Mouse (Mus musculus): ENCODE measurements around the gene Ubl3. TPM values are rescaled to one million over a fixed set of nuclear protein-coding genes. Genes with fewer than 3 reads are reported as not detected.

The Ubl3 gene
- polyA plus RNA-seq, 1 experiment from 2014 or later = 79.9 TPM

GRCm38 (mm10) chr5:148501228-148501957 lies 51.2 kb downstream of the Ubl3 start:
- WGBS = 93% methylated on average over 6 of the region's 6 CpGs
- H3K27me3 ChIP-seq (ENCODE audit: control insufficient read depth, insufficient read depth, low read depth, low read length) = no peaks in the 10 kb centered on the region
- ATAC-seq = no peak

GRCm38 (mm10) chr5:148500516-148500915 lies 52.1 kb downstream of the Ubl3 start:
- Histone ChIP-seq H3K9ac (ENCODE audit: low read depth, low read length) (no peak overlapping the region), H3K4me3 (ENCODE audit: low read depth, low read length) (no peak overlapping the region), H3K9me3 (replicated peaks; ENCODE audit: control insufficient read depth, low read length, poor library complexity, severe bottlenecking) (peaks cover 3% of the 10 kb centered on the region; the same call in 1 of the 2 replicates), H3K4me2 (ENCODE audit: low read length) (no peak overlapping the region), H3K27ac (ENCODE audit: low read length) (no peak overlapping the region), H3K27me3 (ENCODE audit: control insufficient read depth, insufficient read depth, low read depth, low read length) (no peaks in the 10 kb centered on the region), H3K36me3 (ENCODE audit: control insufficient read depth, insufficient read depth, low read length) (no peaks in the 10 kb centered on the region), H3K4me1 (ENCODE audit: control insufficient read depth, insufficient read depth, low read length) (no peaks in the 10 kb centered on the region)
- WGBS = 94% methylated on average over 8 of the region's 8 CpGs
- ATAC-seq = no peak

More at GRCm38 (mm10) chr5:148501228-148501957, 51.2 kb downstream of the Ubl3 start:
- Histone ChIP-seq H3K9me3 (replicated peaks; ENCODE audit: control insufficient read depth, low read length, poor library complexity, severe bottlenecking) (peaks cover 3% of the 10 kb centered on the region; the same call in 1 of the 2 replicates), H3K36me3 (ENCODE audit: control insufficient read depth, insufficient read depth, low read length) (peaks cover 3% of the 10 kb centered on the region), H3K4me2 (ENCODE audit: low read length) (no peak overlapping the region), H3K4me3 (ENCODE audit: low read depth, low read length) (no peak overlapping the region), H3K9ac (ENCODE audit: low read depth, low read length) (no peak overlapping the region), H3K27ac (ENCODE audit: low read length) (no peak overlapping the region), H3K4me1 (ENCODE audit: control insufficient read depth, insufficient read depth, low read length) (no peaks in the 10 kb centered on the region)

- H3K36me3 ChIP-seq (ENCODE audit: control insufficient read depth, insufficient read depth, low read length) = no peaks in the 10 kb centered on the region
- no peak overlapping the region for H3K27ac ChIP-seq (ENCODE audit: low read length)
- no peak overlapping the region for H3K4me2 ChIP-seq (ENCODE audit: low read length)
- H3K9ac ChIP-seq (ENCODE audit: low read depth, low read length) = no peak overlapping the region
- H3K4me3 ChIP-seq (ENCODE audit: low read depth, low read length) = no peak overlapping the region
- 72% methylated on average over 5 of the region's 5 CpGs for WGBS
- H3K4me1 ChIP-seq (ENCODE audit: control insufficient read depth, insufficient read depth, low read length) = no peaks in the 10 kb centered on the region
- H3K27me3 ChIP-seq (ENCODE audit: control insufficient read depth, insufficient read depth, low read depth, low read length) = no peaks in the 10 kb centered on the region
- ATAC-seq = no peak
- peaks cover 3% of the 10 kb centered on the region; the same call in 1 of the 2 replicates for H3K9me3 ChIP-seq (replicated peaks; ENCODE audit: control insufficient read depth, low read length, poor library complexity, severe bottlenecking)
These were observed 53.0 kb downstream of the Ubl3 start for GRCm38 (mm10) chr5:148499616-148500015.

- Histone ChIP-seq H3K27me3 (ENCODE audit: control insufficient read depth, insufficient read depth, low read depth, low read length) (no peaks in the 10 kb centered on the region), H3K9ac (ENCODE audit: low read depth, low read length) (no peak overlapping the region), H3K4me1 (ENCODE audit: control insufficient read depth, insufficient read depth, low read length) (no peaks in the 10 kb centered on the region), H3K9me3 (replicated peaks; ENCODE audit: control insufficient read depth, low read length, poor library complexity, severe bottlenecking) (peaks cover 3% of the 10 kb centered on the region; the same call in 1 of the 2 replicates), H3K4me2 (ENCODE audit: low read length) (no peak overlapping the region), H3K27ac (ENCODE audit: low read length) (no peak overlapping the region), H3K4me3 (ENCODE audit: low read depth, low read length) (no peak overlapping the region), H3K36me3 (ENCODE audit: control insufficient read depth, insufficient read depth, low read length) (no peaks in the 10 kb centered on the region)
- 94% methylated on average over 6 of the region's 6 CpGs for WGBS
- ATAC-seq = no peak
These were observed 56.6 kb downstream of the Ubl3 start for GRCm38 (mm10) chr5:148495991-148496390.

GRCm38 (mm10) chr5:148495173-148495572 lies 57.4 kb downstream of the Ubl3 start:
- Histone ChIP-seq H3K4me2 (ENCODE audit: low read length) (no peak overlapping the region), H3K9ac (ENCODE audit: low read depth, low read length) (no peak overlapping the region), H3K27me3 (ENCODE audit: control insufficient read depth, insufficient read depth, low read depth, low read length) (no peaks in the 10 kb centered on the region), H3K4me3 (ENCODE audit: low read depth, low read length) (no peak overlapping the region), H3K9me3 (replicated peaks; ENCODE audit: control insufficient read depth, low read length, poor library complexity, severe bottlenecking) (peaks cover 3% of the 10 kb centered on the region; the same call in 1 of the 2 replicates), H3K4me1 (ENCODE audit: control insufficient read depth, insufficient read depth, low read length) (no peaks in the 10 kb centered on the region), H3K27ac (ENCODE audit: low read length) (no peak overlapping the region), H3K36me3 (ENCODE audit: control insufficient read depth, insufficient read depth, low read length) (no peaks in the 10 kb centered on the region)
- 65% methylated on average over 10 of the region's 10 CpGs for WGBS
- no peak for ATAC-seq

GRCm38 (mm10) chr5:148494249-148494648 lies 58.3 kb downstream of the Ubl3 start:
- Histone ChIP-seq H3K27ac (ENCODE audit: low read length) (no peak overlapping the region), H3K36me3 (ENCODE audit: control insufficient read depth, insufficient read depth, low read length) (no peaks in the 10 kb centered on the region), H3K4me3 (ENCODE audit: low read depth, low read length) (no peak overlapping the region), H3K27me3 (ENCODE audit: control insufficient read depth, insufficient read depth, low read depth, low read length) (no peaks in the 10 kb centered on the region), H3K4me1 (ENCODE audit: control insufficient read depth, insufficient read depth, low read length) (no peaks in the 10 kb centered on the region; the same call in 1 of the 2 replicates), H3K4me2 (ENCODE audit: low read length) (no peak overlapping the region), H3K9ac (ENCODE audit: low read depth, low read length) (no peak overlapping the region), H3K9me3 (replicated peaks; ENCODE audit: control insufficient read depth, low read length, poor library complexity, severe bottlenecking) (peaks cover 3% of the 10 kb centered on the region; the same call in 1 of the 2 replicates)
- ATAC-seq = no peak
- 90% methylated on average over 5 of the region's 5 CpGs for WGBS

GRCm38 (mm10) chr5:148493025-148493424 lies 59.6 kb downstream of the Ubl3 start:
- no peak overlapping the region for H3K4me2 ChIP-seq (ENCODE audit: low read length)
- peaks cover 3% of the 10 kb centered on the region; the same call in 1 of the 2 replicates for H3K9me3 ChIP-seq (replicated peaks; ENCODE audit: control insufficient read depth, low read length, poor library complexity, severe bottlenecking)
- no peak overlapping the region for H3K4me3 ChIP-seq (ENCODE audit: low read depth, low read length)
- peaks cover 4% of the 10 kb centered on the region; the same call in 1 of the 2 replicates for H3K4me1 ChIP-seq (ENCODE audit: control insufficient read depth, insufficient read depth, low read length)
- ATAC-seq = no peak
- no peak overlapping the region for H3K27ac ChIP-seq (ENCODE audit: low read length)
- WGBS = 95% methylated on average over 4 of the region's 4 CpGs
- no peaks in the 10 kb centered on the region for H3K36me3 ChIP-seq (ENCODE audit: control insufficient read depth, insufficient read depth, low read length)
- H3K27me3 ChIP-seq (ENCODE audit: control insufficient read depth, insufficient read depth, low read depth, low read length) = no peaks in the 10 kb centered on the region
- H3K9ac ChIP-seq (ENCODE audit: low read depth, low read length) = no peak overlapping the region

GRCm38 (mm10) chr5:148490391-148490790 lies 62.2 kb downstream of the Ubl3 start:
- no peak overlapping the region for H3K9ac ChIP-seq (ENCODE audit: low read depth, low read length)
- H3K27ac ChIP-seq (ENCODE audit: low read length) = no peak overlapping the region
- H3K27me3 ChIP-seq (ENCODE audit: control insufficient read depth, insufficient read depth, low read depth, low read length) = no peaks in the 10 kb centered on the region
- no peak overlapping the region for H3K4me3 ChIP-seq (ENCODE audit: low read depth, low read length)
- no peak for ATAC-seq
- no peaks in the 10 kb centered on the region for H3K9me3 ChIP-seq (replicated peaks; ENCODE audit: control insufficient read depth, low read length, poor library complexity, severe bottlenecking)
- peaks cover 4% of the 10 kb centered on the region; the same call in 1 of the 2 replicates for H3K4me1 ChIP-seq (ENCODE audit: control insufficient read depth, insufficient read depth, low read length)
- no peak overlapping the region for H3K4me2 ChIP-seq (ENCODE audit: low read length)
- H3K36me3 ChIP-seq (ENCODE audit: control insufficient read depth, insufficient read depth, low read length) = no peaks in the 10 kb centered on the region
- 82% methylated on average over 3 of the region's 3 CpGs for WGBS

GRCm38 (mm10) chr5:148489724-148490193 lies 62.8 kb downstream of the Ubl3 start:
- 60% methylated on average over 10 of the region's 10 CpGs for WGBS
- no peaks in the 10 kb centered on the region for H3K27me3 ChIP-seq (ENCODE audit: control insufficient read depth, insufficient read depth, low read depth, low read length)
- H3K4me1 ChIP-seq (ENCODE audit: control insufficient read depth, insufficient read depth, low read length) = peaks cover 4% of the 10 kb centered on the region; the same call in 1 of the 2 replicates
- H3K27ac ChIP-seq (ENCODE audit: low read length) = no peak overlapping the region
- H3K9ac ChIP-seq (ENCODE audit: low read depth, low read length) = no peak overlapping the region
- peak overlapping the region; percentile 3; the same call in 1 of the 2 replicates for H3K4me2 ChIP-seq (ENCODE audit: low read length)
- H3K36me3 ChIP-seq (ENCODE audit: control insufficient read depth, insufficient read depth, low read length) = no peaks in the 10 kb centered on the region
- no peaks in the 10 kb centered on the region for H3K9me3 ChIP-seq (replicated peaks; ENCODE audit: control insufficient read depth, low read length, poor library complexity, severe bottlenecking)
- ATAC-seq = peak; percentile 77
- H3K4me3 ChIP-seq (ENCODE audit: low read depth, low read length) = no peak overlapping the region

Measured in midbrain, embryonic 16.5 days (tissue).